Comparison of ENCODE assay signal across 14 mouse cellular contexts in the genomic region with DNA sequence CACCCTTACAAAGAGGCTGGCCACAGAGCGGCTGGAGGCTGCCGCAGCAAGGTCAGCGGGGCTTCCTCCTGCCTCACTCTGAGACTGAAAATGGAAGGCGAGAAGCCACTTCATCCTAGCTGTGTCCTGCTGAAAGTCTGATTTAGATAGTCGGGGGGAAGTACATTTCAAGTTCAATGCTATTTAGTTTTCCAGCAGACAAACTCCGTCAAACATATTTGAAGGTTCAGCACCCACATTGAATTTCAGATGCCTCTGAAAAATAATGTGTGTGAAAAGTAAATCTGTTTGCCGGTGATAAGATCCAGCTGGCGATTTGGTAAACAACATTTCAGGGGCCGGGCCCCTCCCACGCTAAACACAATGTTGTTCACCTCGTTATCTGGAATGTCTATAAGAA. TPM values are rescaled to one million over a fixed set of nuclear protein-coding genes. Genes with fewer than 3 reads are reported as not detected.
DNase-seq lines count a peak whose midpoint lies in the region; ATAC-seq and TF ChIP-seq lines count a peak whose summit lies in the region.
"Had no signal": no experiment of that assay in that cellular context is flagged by ENCODE, and none has a peak within 500 bp of the region (broad histone marks: within the 10 kb centered on the region; RNA-seq: fewer than 3 reads in every experiment).

No protein-coding gene starts in this region.

- peak; percentile 39 for DNase-seq in embryo, embryonic 10 days (ENCODE audit: low spot score)
- no peak for DNase-seq in embryo, embryonic 9.5 days (ENCODE audit: extremely low spot score)
- DNase-seq in hindbrain, embryonic 10.5 days (ENCODE audit: low spot score) = peak; percentile 15
- DNase-seq in lung, adult 2 months = no peak
- DNase-seq in limb, embryonic 11.5 days (ENCODE audit: low spot score) = peak; percentile 34
- no peak for DNase-seq in left cerebral cortex, postnatal 36 days (ENCODE audit: low spot score in 2 of 2)
- DNase-seq: adrenal gland, postnatal 14 days; cerebellum, adult 11 months; layer of hippocampus, adult 9-11 months had no signal

- 32% methylated on average over 11 of the region's 11 CpGs for WGBS in hindbrain, embryonic 10.5 days
- WGBS in hindbrain, embryonic 12.5 days = 25% methylated on average over 11 of the region's 11 CpGs
- 6% methylated on average over 11 of the region's 11 CpGs for WGBS in lung, embryonic 16.5 days
- 8% methylated on average over 11 of the region's 11 CpGs for WGBS in lung, adult 2 months
- 22% methylated on average over 11 of the region's 11 CpGs for WGBS in limb, embryonic 11.5 days

- no peaks in the 10 kb centered on the region for H3K36me3 ChIP-seq in hindbrain, embryonic 10.5 days
- H3K36me3 ChIP-seq in hindbrain, embryonic 12.5 days = no peaks in the 10 kb centered on the region
- H3K36me3 ChIP-seq in lung, embryonic 16.5 days (ENCODE audit: control insufficient read depth, insufficient read depth, low read length) = no peaks in the 10 kb centered on the region
- no peaks in the 10 kb centered on the region for H3K36me3 ChIP-seq in limb, embryonic 11.5 days (ENCODE audit: control insufficient read depth, insufficient read depth, low read length)
- H3K36me3 ChIP-seq: limb, embryonic 15.5 days; neural tube, embryonic 12.5 days had no signal

- no peaks in the 10 kb centered on the region for H3K9me3 ChIP-seq in hindbrain, embryonic 10.5 days
- H3K9me3 ChIP-seq in hindbrain, embryonic 12.5 days (replicated peaks) = no peaks in the 10 kb centered on the region
- no peaks in the 10 kb centered on the region for H3K9me3 ChIP-seq in lung, embryonic 16.5 days (ENCODE audit: control insufficient read depth, low read length)
- H3K9me3 ChIP-seq in limb, embryonic 11.5 days (ENCODE audit: control insufficient read depth, low read length) = no peaks in the 10 kb centered on the region
- H3K9me3 ChIP-seq: limb, embryonic 15.5 days; neural tube, embryonic 12.5 days had no signal

- no peak overlapping the region; the same call in 1 of the 2 replicates for H3K4me2 ChIP-seq in hindbrain, embryonic 12.5 days (replicated peaks)
- peak overlapping the region; percentile 32 for H3K4me2 ChIP-seq in lung, embryonic 16.5 days (ENCODE audit: low read depth, low read length)
- H3K4me2 ChIP-seq in limb, embryonic 11.5 days (ENCODE audit: low read depth, severe bottlenecking) = no peak overlapping the region
- H3K4me2 ChIP-seq: limb, embryonic 15.5 days; neural tube, embryonic 12.5 days had no signal

- no peak overlapping the region for H3K4me3 ChIP-seq in hindbrain, embryonic 10.5 days
- H3K4me3 ChIP-seq in hindbrain, embryonic 12.5 days = no peak overlapping the region
- H3K4me3 ChIP-seq in lung, embryonic 16.5 days (ENCODE audit: low read length) = no peak overlapping the region
- no peak overlapping the region for H3K4me3 ChIP-seq in lung, adult 2 months (replicated peaks; ENCODE audit: extremely low read depth, low read depth, low read length)
- H3K4me3 ChIP-seq in limb, embryonic 11.5 days (ENCODE audit: low read depth, low read length) = no peak overlapping the region
- H3K4me3 ChIP-seq: limb, embryonic 15.5 days; neural tube, embryonic 12.5 days had no signal

- no peak for ATAC-seq in hindbrain, embryonic 12.5 days (ENCODE audit: low FRiP score)
- peak; percentile 94 for ATAC-seq in lung, embryonic 16.5 days (ENCODE audit: low read depth)
- ATAC-seq in limb, embryonic 11.5 days (ENCODE audit: insufficient number of reproducible peaks, low FRiP score, low TSS enrichment, low read depth) = no peak
- ATAC-seq: hindbrain, embryonic 16.5 days had no signal

- 0 out of 2 replicates have a peak overlapping the region, but pooled peaks have one; percentile 35 for H3K27ac ChIP-seq in hindbrain, embryonic 10.5 days
- H3K27ac ChIP-seq in hindbrain, embryonic 12.5 days = no peak overlapping the region
- H3K27ac ChIP-seq in lung, embryonic 16.5 days (ENCODE audit: low read length) = peak overlapping the region; percentile 44
- no peak overlapping the region for H3K27ac ChIP-seq in limb, embryonic 11.5 days (replicated peaks; ENCODE audit: low read depth, low read length)
- H3K27ac ChIP-seq: limb, embryonic 15.5 days; neural tube, embryonic 12.5 days had no signal

- intact Hi-C loops in left cerebral cortex, postnatal 36 days (cut with DNase I) = no loop called here

- no peak overlapping the region for H3K9ac ChIP-seq in hindbrain, embryonic 12.5 days
- peak overlapping the region; percentile 32; the same call in 1 of the 2 replicates for H3K9ac ChIP-seq in lung, embryonic 16.5 days (ENCODE audit: low read length)
- H3K9ac ChIP-seq in limb, embryonic 11.5 days (ENCODE audit: low read length) = no peak overlapping the region
- H3K9ac ChIP-seq: limb, embryonic 15.5 days; neural tube, embryonic 12.5 days had no signal

- TF ChIP-seq POLR2A in lung, adult 2 months (IDR thresholded peaks at IDR 0.05; ENCODE audit: borderline replicate concordance, extremely low read depth, low read depth, low read length) = no peak

- no peaks in the 10 kb centered on the region for H3K27me3 ChIP-seq in hindbrain, embryonic 10.5 days (ENCODE audit: insufficient read depth, poor library complexity, severe bottlenecking)
- no peaks in the 10 kb centered on the region for H3K27me3 ChIP-seq in hindbrain, embryonic 12.5 days
- no peaks in the 10 kb centered on the region for H3K27me3 ChIP-seq in lung, embryonic 16.5 days (ENCODE audit: control insufficient read depth, insufficient read depth, low read depth, low read length)
- no peaks in the 10 kb centered on the region for H3K27me3 ChIP-seq in limb, embryonic 11.5 days (ENCODE audit: control insufficient read depth, insufficient read depth, low read length)
- H3K27me3 ChIP-seq: limb, embryonic 15.5 days; neural tube, embryonic 12.5 days had no signal

- peaks cover 6% of the 10 kb centered on the region for H3K4me1 ChIP-seq in hindbrain, embryonic 10.5 days (replicated peaks)
- 0 out of 2 replicates have a peak, but pooled peaks cover 3% of the 10 kb centered on the region for H3K4me1 ChIP-seq in hindbrain, embryonic 12.5 days
- 0 out of 2 replicates have a peak, but pooled peaks cover 3% of the 10 kb centered on the region for H3K4me1 ChIP-seq in lung, embryonic 16.5 days (replicated peaks; ENCODE audit: control insufficient read depth, insufficient read depth, low read length)
- H3K4me1 ChIP-seq in lung, adult 2 months (ENCODE audit: control insufficient read depth, insufficient read depth, low read length) = peaks cover 3% of the 10 kb centered on the region
- H3K4me1 ChIP-seq in limb, embryonic 11.5 days (ENCODE audit: control insufficient read depth, insufficient read depth, low read length) = no peaks in the 10 kb centered on the region
- H3K4me1 ChIP-seq: neural tube, embryonic 12.5 days had no signal

- no peak for TF ChIP-seq CTCF in lung, adult 2 months (IDR thresholded peaks at IDR 0.05; ENCODE audit: insufficient read depth, low read length)

RNA-seq across cellular contexts. Expression of gene Tmem18, which starts 22.8 kb away (rescaled TPM):
- 22.1 and 27.8 TPM in 2 replicates for polyA plus RNA-seq in hindbrain, embryonic 10.5 days (2016; fragmentation: Nextera tagmentation; extraction: Ambion mirVana)
- 28.1 and 30.0 TPM in 2 replicates for polyA plus RNA-seq in hindbrain, embryonic 12.5 days (2016; fragmentation: Nextera tagmentation; extraction: Ambion mirVana)
- polyA plus RNA-seq in lung, embryonic 16.5 days (2015; fragmentation: Nextera tagmentation; extraction: Ambion mirVana) = 33.0 and 34.4 TPM in 2 replicates
- 12.7 and 18.8 TPM in 2 replicates for polyA plus RNA-seq in lung, adult 2 months (2012; rRNA removed)
- 25.8 and 27.0 TPM in 2 replicates for polyA plus RNA-seq in limb, embryonic 11.5 days (2014; fragmentation: Nextera tagmentation; extraction: Ambion mirVana)
- 10 to 100 TPM; 34.6 to 37.5 TPM for total RNA-seq in left cerebral cortex, postnatal 36 days (2021)

Comparison
In these comparisons a context has a peak if more than half of its experiments do, and no peak if none do; other contexts are left out.
1. DNase-seq: peak in embryo, embryonic 10 days (single experiment), hindbrain, embryonic 10.5 days (single experiment) and limb, embryonic 11.5 days (single experiment); none in embryo, embryonic 9.5 days (single experiment), lung, adult 2 months (single experiment) and left cerebral cortex, postnatal 36 days (0 of 2).
2. H3K27ac ChIP-seq: peak in hindbrain, embryonic 10.5 days (single experiment) and lung, embryonic 16.5 days (single experiment); none in hindbrain, embryonic 12.5 days (single experiment) and limb, embryonic 11.5 days (single experiment).